Mouse (Mus musculus) liver, embryonic 11.5 days (tissue): ENCODE data around the gene Btnl2. TPM values are rescaled to one million over a fixed set of nuclear protein-coding genes. Genes with fewer than 3 reads are reported as not detected.

Source experiments
- ATAC-seq: fragments of 200-750 bp; cut with Nextera tagmentation; replicated peaks from 2 replicates; pipeline ENCODE4 v1.8.0; 2017; ENCODE audit warnings: moderate number of reproducible peaks, mild to moderate bottlenecking, moderate TSS enrichment, moderate library complexity; ENCODE audit not compliant: low FRiP score
- DNase-seq: peaks from one replicate; pipeline ENCODE4 v3.0.0-alpha.2; 2017; ENCODE audit warnings: low spot score
- H3K27ac ChIP-seq: fragments of 300-500 bp; sonication (generic); 2 replicates; pipeline ENCODE4 v1.5.1; 2014; ENCODE audit warnings: mild to moderate bottlenecking, low read depth, low read length, control low read depth
- H3K27me3 ChIP-seq: fragments of 300-500 bp; sonication (generic); replicated peaks from 2 replicates; pipeline ENCODE4 v1.6.1; 2014; ENCODE audit warnings: low read length, mixed read lengths; ENCODE audit not compliant: control insufficient read depth, insufficient read depth
- H3K36me3 ChIP-seq: fragments of 300-500 bp; sonication (generic); 2 replicates; pipeline ENCODE4 v1.6.1; 2014; ENCODE audit warnings: mild to moderate bottlenecking, low read length, moderate library complexity, mixed read lengths; ENCODE audit not compliant: control insufficient read depth, insufficient read depth
- H3K4me1 ChIP-seq: fragments of 300-500 bp; sonication (generic); replicated peaks from 2 replicates; pipeline ENCODE4 v1.6.1; 2014; ENCODE audit warnings: low read length, mixed read lengths; ENCODE audit not compliant: control insufficient read depth, insufficient read depth
- H3K4me2 ChIP-seq: fragments of 300-500 bp; sonication (generic); 2 replicates; pipeline ENCODE4 v1.6.1; 2014; ENCODE audit warnings: mild to moderate bottlenecking, control low read depth, moderate library complexity
- H3K4me3 ChIP-seq: fragments of 300-500 bp; sonication (generic); 2 replicates; pipeline ENCODE4 v1.5.1; 2014; ENCODE audit warnings: low read depth, low read length, control low read depth
- H3K9ac ChIP-seq: fragments of 300-500 bp; sonication (generic); 2 replicates; pipeline ENCODE4 v1.6.1; 2014; ENCODE audit warnings: low read depth, low read length, control low read depth
- H3K9me3 ChIP-seq: fragments of 300-500 bp; sonication (generic); 2 replicates; pipeline ENCODE4 v1.6.1; 2016; ENCODE audit warnings: low read length, inconsistent platforms, mixed read lengths; ENCODE audit not compliant: control insufficient read depth
- WGBS: fragments of 180-500 bp; shearing (Covaris S2); extraction: QIAGEN DNeasy Blood & Tissue Kit; methylation state at CpG from one replicate; pipeline ENCODE4 v1.1.7; 2014; 5-methylcytosine and 5-hydroxymethylcytosine counted together
- polyA plus RNA-seq: library from polyadenylated mRNA; unstranded; fragments of >200 nt; fragmentation: Nextera tagmentation; extraction: Ambion mirVana; gene quantifications from 2 replicates; pipeline ENCODE4 v1.2.1, GENCODE M21; 2014

Btnl2 gene
- polyA plus RNA-seq, 1 experiment from 2014 or later: not detected

DNA sequence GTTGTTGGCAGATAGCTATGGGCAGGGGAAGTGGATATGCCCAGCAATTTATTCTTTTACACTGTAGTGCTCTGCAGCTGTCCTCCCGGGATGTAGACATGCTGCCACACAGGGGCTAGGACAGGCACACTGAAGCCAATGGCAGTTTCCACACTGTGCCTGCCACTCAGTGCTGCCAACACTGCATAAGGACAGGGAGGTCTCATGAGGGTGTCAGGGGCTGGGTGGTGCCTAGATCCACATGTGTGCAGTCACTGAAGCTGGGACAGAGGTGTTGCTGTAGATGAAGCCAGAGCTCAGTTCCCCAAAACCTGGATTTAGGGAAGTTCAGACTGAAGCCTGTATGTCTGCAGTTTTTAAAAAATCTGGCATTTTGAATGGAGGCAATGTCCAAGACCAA, 42.4 kb upstream of the Btnl2 start:
- Histone ChIP-seq H3K9ac (no peak overlapping the region), H3K27me3 (no peaks in the 10 kb centered on the region; the same call in 1 of the 2 replicates), H3K9me3 (no peaks in the 10 kb centered on the region), H3K4me2 (no peak overlapping the region), H3K36me3 (no peaks in the 10 kb centered on the region), H3K4me1 (no peaks in the 10 kb centered on the region), H3K4me3 (no peak overlapping the region), H3K27ac (no peak overlapping the region)
- no peak for DNase-seq
- 82% methylated on average over 1 of the region's 1 CpGs for WGBS
- ATAC-seq: no peak

DNA sequence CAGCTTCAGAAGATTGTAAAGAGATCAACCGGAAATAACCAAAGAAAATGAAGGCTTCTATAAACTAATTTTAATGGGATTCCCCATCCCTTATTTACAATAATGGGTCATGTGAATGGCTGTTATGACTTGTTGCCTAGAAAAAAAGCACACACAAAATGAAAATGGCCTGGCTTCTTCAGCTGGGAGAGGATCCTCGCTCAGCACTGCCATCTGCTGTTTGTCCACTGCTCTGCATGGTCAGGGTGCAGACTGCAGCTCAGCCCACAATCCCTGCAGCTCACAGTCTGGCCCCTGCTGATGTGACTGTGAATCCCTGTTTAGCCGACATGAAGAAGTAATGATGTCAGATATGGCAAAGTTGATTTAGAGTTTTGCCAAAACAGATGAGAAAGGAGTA, 41.2 kb upstream of the Btnl2 start:
- H3K36me3 ChIP-seq: no peaks in the 10 kb centered on the region
- no peaks in the 10 kb centered on the region; the same call in 1 of the 2 replicates for H3K27me3 ChIP-seq
- peak; percentile 52 for DNase-seq
- WGBS: 30% methylated on average over 3 of the region's 3 CpGs
- no peak overlapping the region for H3K4me2 ChIP-seq
- no peak for ATAC-seq
- H3K27ac ChIP-seq: no peak overlapping the region
- H3K4me3 ChIP-seq: no peak overlapping the region
- no peaks in the 10 kb centered on the region for H3K9me3 ChIP-seq
- no peaks in the 10 kb centered on the region for H3K4me1 ChIP-seq
- H3K9ac ChIP-seq: no peak overlapping the region

- H3K4me2 ChIP-seq: no peak overlapping the region
- no peak overlapping the region for H3K27ac ChIP-seq
- H3K36me3 ChIP-seq: no peaks in the 10 kb centered on the region
- ATAC-seq (no peak), DNase-seq (no peak)
- no peak overlapping the region for H3K9ac ChIP-seq
- H3K4me1 ChIP-seq: no peaks in the 10 kb centered on the region
- no peaks in the 10 kb centered on the region; the same call in 1 of the 2 replicates for H3K27me3 ChIP-seq
- H3K4me3 ChIP-seq: no peak overlapping the region
- H3K9me3 ChIP-seq: no peaks in the 10 kb centered on the region
- 69% methylated on average over 9 of the region's 9 CpGs for WGBS
Measured at GRCm38 (mm10) chr17:34314286-34314685, 40.3 kb upstream of the Btnl2 start.

- 64% methylated on average over 1 of the region's 1 CpGs for WGBS
- Histone ChIP-seq H3K4me2 (no peak overlapping the region), H3K4me3 (no peak overlapping the region), H3K4me1 (no peaks in the 10 kb centered on the region), H3K9ac (no peak overlapping the region), H3K27me3 (no peaks in the 10 kb centered on the region), H3K9me3 (no peaks in the 10 kb centered on the region), H3K36me3 (no peaks in the 10 kb centered on the region), H3K27ac (no peak overlapping the region)
- DNase-seq: no peak
- ATAC-seq: no peak
Measured at GRCm38 (mm10) chr17:34315512-34315911, 39.1 kb upstream of the Btnl2 start.

- Histone ChIP-seq H3K4me3 (no peak overlapping the region), H3K27ac (no peak overlapping the region), H3K4me1 (no peaks in the 10 kb centered on the region), H3K9ac (no peak overlapping the region), H3K9me3 (no peaks in the 10 kb centered on the region), H3K4me2 (no peak overlapping the region), H3K36me3 (no peaks in the 10 kb centered on the region), H3K27me3 (no peaks in the 10 kb centered on the region)
- no peak for ATAC-seq
- 65% methylated on average over 2 of the region's 2 CpGs for WGBS
- DNase-seq: no peak
Measured at GRCm38 (mm10) chr17:34316697-34317096, 37.9 kb upstream of the Btnl2 start.

DNA sequence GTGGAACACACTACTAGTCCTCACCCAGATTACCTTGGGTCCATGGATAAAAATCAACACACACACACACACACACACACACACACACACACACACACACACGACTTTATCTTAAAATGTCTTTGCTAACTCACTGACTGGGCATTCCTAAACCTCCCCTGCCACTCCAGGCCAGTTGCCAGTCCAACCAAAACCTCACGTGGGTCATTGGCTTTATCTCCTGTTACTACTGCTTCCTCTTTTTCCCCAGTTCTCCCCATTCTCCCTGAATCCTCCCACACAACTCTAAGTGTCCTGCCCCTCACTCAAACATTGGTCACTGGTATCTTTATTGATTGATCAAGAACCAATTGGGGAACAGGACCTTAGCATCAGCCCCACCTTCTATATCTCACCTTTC, 37.3 kb upstream of the Btnl2 start:
- WGBS: 26% methylated on average over 2 of the region's 2 CpGs
- no peak overlapping the region for H3K4me2 ChIP-seq
- no peaks in the 10 kb centered on the region for H3K4me1 ChIP-seq
- H3K36me3 ChIP-seq: no peaks in the 10 kb centered on the region
- DNase-seq (no peak), ATAC-seq (no peak)
- H3K27ac ChIP-seq: no peak overlapping the region
- H3K9ac ChIP-seq: no peak overlapping the region
- no peak overlapping the region for H3K4me3 ChIP-seq
- no peaks in the 10 kb centered on the region for H3K27me3 ChIP-seq
- no peaks in the 10 kb centered on the region for H3K9me3 ChIP-seq

DNA sequence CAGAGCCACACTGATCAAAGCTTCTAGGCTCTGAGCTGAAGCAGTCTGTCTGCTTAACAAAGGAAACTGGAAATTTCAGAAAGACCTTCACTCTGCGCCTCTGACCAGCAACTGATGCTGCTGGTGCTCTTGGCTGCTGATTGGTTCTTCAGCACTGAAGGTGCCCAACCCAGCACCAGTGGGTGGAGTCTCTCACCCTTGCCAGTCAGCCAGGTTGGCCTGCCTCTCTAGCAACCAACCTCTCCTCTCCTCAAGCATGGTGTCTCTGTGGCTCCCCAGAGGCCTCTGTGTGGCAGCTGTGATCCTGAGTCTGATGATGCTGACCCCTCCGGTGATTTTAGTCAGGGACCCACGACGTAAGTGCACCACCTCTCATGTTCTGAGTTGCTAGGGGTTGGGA, 29.2 kb upstream of the Btnl2 start, which contains the start of gene H2-Eb2:
Gene H2-Eb2 (plus strand): TSS at position 230 of the 400 bp plus-strand sequence.
- Histone ChIP-seq H3K27ac (no peak within 1 kb of the TSS), H3K4me1 (no peaks in the 10 kb centered on the region), H3K27me3 (no peaks in the 10 kb centered on the region; the same call in 1 of the 2 replicates), H3K9ac (no peak within 1 kb of the TSS), H3K36me3 (no peaks in the 10 kb centered on the region), H3K4me2 (no peak within 1 kb of the TSS), H3K4me3 (no peak within 1 kb of the TSS), H3K9me3 (no peaks in the 10 kb centered on the region)
- no peak for DNase-seq
- 56% methylated on average over 4 of the region's 4 CpGs for WGBS
- no peak for ATAC-seq

- DNase-seq (no peak), ATAC-seq (no peak)
- no peaks in the 10 kb centered on the region; the same call in 1 of the 2 replicates for H3K27me3 ChIP-seq
- 72% methylated on average over 3 of the region's 3 CpGs for WGBS
- H3K4me2 ChIP-seq: no peak overlapping the region
- H3K27ac ChIP-seq: no peak overlapping the region
- H3K9me3 ChIP-seq: no peaks in the 10 kb centered on the region
- H3K4me1 ChIP-seq: no peaks in the 10 kb centered on the region
- no peaks in the 10 kb centered on the region for H3K36me3 ChIP-seq
- H3K9ac ChIP-seq: no peak overlapping the region
- no peak overlapping the region for H3K4me3 ChIP-seq
Measured at GRCm38 (mm10) chr17:34326373-34326772, 28.2 kb upstream of the Btnl2 start.

GRCm38 (mm10) chr17:34329807-34330206, 24.8 kb upstream of the Btnl2 start:
- no peak overlapping the region for H3K4me3 ChIP-seq
- ATAC-seq: no peak
- H3K36me3 ChIP-seq: no peaks in the 10 kb centered on the region
- no peaks in the 10 kb centered on the region for H3K9me3 ChIP-seq
- no peak overlapping the region for H3K27ac ChIP-seq
- no peak overlapping the region for H3K9ac ChIP-seq
- no peaks in the 10 kb centered on the region; the same call in 1 of the 2 replicates for H3K27me3 ChIP-seq
- H3K4me2 ChIP-seq: no peak overlapping the region
- no peak for DNase-seq
- H3K4me1 ChIP-seq: no peaks in the 10 kb centered on the region
- WGBS: 47% methylated on average over 2 of the region's 2 CpGs
